Mouse (Mus musculus): ENCODE measurements at regions not wholly inside any gene's neighbourhood (a gene's known extent, or its start where the extent isn't known, plus 50 kb on each side); places are given as distances from the start of the nearest gene placed in this dataset.

- DNase-seq: peak; percentile 42 to 60
These were observed 232.1 kb upstream of the 4930535I16Rik start for GRCm38 (mm10) chr4:124149771-124150451.

DNA sequence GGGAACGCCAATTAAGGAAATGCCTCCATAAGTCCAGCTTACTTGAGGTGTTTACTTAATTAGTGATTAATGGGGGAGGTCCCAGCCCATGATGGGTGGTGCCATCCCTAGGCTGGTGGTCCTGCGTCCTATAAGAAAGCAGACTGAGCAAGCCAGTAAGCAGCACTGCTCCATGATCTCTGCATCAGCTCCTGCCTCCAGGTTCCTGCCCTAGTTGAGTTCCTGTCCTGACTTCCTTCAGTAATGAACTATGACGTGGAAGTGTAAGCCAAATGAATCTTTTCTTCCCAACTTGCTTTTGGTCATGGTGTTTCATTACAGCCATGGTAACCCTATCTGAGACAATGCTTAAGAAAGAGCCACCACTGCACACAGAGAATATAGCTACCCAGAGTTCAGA is 231.2 kb upstream of the 4930535I16Rik start:
- no peak for DNase-seq

GRCm38 (mm10) chr4:124147276-124147675 is 229.5 kb upstream of the 4930535I16Rik start:
- no peak for DNase-seq

DNA sequence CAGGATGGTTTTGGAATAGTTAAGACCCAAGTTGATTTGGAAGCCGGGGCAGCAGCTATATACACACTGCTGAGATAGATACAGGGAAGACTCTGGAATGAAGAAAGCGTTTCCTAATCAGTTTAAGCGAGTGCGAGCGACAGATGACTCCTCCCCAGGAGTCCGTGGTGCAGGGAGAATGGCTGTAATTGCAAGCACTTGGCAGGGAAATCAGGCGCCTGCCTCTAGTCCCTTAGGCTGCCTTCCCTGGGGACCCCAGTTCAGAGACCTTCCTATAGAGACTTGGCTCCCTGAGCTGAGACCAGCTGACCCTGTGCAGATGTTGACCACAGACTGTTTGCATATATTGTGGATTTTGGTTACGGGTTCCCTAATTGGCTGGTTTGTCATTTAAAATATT is 228.3 kb upstream of the 4930535I16Rik start:
- peak; percentile 74 to 85 for DNase-seq

- no peak for DNase-seq
These were observed 225.8 kb upstream of the 4930535I16Rik start for GRCm38 (mm10) chr4:124143630-124144029.

DNA sequence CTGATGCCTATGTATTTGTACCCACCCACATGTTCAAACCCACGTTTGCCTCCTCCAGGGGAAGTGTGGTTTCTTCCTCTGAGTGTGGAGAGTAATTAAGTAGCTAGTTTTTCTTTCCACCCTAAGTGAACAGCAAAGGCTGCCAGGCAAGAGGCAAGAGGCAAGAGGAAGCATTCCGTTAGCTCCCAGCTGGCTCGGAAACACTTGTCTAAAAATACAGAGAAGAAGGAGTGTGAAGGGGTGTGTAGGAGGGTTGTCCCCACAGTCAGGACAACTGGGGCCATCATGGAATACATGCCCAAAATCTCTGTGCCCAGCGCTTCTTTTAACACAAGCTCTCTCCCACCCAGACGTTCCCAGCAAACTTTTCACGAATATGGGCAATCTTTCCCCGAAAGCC is 225.4 kb upstream of the 4930535I16Rik start:
- DNase-seq: no peak

DNA sequence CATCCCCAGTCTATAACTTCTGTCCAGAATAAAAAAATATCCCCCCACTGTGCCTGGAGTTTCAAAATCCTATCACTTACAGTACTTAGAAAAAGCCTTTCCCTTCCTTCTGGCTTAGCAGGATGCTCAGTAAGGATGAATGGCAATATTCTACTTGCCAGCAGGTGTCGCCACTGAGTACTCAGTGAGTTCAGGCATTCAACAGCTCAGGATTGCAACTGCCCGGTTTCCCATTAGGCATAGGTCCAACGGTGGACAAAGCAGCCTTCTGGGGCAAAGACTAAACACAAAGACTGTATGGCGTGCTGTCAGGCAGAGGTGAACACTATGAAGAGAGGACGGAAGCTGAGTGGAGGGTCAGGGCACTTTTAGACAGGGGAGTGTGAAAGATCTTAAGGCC is 224.3 kb upstream of the 4930535I16Rik start:
- DNase-seq: peak; percentile 94 to 97

DNA sequence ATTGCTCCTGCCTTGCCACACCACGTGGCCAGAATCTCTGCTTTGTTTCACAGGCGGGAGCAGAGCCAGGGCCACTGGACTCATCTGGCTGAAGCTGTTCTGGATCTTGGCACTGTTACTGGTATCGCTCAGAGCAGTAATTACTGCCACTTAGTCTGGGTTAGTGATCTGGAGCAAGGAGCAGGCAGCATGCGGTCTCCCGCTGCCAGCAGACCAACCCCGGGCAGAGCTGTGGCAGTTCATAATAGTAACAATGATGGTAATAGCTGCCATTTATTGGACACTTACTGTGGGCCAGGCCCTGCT is 217.3 kb upstream of the 4930535I16Rik start:
- DNase-seq: peak; percentile 36 to 53

DNA sequence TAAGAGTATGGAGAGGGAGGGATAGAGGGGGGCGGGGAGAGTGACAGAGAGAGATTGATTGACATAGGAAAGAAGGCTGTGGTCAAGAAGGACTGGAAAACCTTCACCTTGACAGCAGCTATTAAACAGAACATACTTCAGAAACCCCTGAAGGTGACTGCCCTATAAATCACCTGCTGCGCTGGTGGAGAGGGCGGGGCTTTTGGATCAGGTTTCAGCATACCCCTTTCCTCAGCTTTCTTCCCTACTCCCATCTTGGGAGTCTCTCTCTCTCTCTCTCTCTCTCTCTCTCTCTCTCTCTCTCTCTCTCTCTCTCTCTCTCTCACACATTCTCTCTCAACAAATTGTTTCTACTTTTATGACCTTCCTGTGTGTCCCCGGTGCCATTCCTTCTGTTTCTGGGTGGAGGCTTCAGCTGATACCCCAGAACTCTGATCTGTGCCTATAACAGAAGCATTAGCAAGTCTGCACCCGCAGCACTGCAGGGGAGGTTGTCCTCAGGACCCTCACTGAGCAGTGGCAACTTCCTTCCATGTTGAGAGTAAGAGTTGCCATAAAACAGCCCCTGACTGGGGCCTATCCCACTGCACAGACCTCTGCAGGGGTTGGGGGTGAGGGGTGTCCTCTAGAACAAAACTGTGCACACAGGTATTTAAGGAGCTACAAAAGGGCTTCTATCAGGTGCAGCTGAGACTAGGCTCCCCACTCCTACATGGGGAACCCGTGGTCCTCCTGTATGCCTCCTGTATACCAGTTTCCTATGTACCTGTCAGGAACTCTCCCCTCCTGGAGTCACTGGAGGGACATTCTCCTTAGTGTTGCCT is 216.7 kb upstream of the 4930535I16Rik start:
- DNase-seq: no peak

DNA sequence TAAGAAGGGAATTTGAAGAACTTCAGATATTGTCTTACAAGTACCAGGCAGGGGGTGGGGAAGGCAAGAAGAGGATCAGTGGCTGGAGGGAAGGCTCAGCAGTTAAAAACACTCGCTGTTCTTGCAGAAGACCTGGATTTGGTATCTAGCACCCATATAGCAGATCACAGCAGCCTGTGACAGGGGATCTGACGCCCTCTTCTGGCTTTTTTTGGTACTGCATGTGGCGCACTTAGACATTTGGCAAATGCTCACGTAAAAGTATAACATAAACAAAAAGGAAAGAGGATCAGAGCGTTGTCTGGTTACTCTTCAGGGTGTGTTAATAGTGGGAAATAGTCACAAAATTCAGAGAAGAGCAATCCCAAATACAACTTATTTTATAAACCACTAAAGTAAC is 213.1 kb upstream of the 4930535I16Rik start:
- DNase-seq: no peak

DNA sequence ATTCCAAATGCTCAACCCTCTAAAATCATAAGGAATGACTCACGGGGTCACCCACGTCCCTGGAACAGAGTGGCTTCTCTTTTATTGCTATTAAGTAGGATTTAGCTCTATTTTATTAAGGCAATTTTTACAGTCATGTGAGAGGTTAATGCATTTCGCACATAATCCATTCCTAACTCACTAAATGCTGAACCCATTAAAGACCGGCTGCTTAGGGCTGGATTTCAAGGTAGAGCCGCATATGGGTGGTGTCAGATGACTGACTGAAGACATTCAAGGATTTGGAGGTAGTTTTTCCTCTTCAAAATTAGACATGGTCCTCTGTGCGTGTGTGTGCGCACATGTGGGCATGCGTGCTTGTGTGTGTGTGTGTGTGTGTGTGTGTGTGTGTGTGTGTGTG is 208.4 kb upstream of the 4930535I16Rik start:
- DNase-seq: no peak

DNA sequence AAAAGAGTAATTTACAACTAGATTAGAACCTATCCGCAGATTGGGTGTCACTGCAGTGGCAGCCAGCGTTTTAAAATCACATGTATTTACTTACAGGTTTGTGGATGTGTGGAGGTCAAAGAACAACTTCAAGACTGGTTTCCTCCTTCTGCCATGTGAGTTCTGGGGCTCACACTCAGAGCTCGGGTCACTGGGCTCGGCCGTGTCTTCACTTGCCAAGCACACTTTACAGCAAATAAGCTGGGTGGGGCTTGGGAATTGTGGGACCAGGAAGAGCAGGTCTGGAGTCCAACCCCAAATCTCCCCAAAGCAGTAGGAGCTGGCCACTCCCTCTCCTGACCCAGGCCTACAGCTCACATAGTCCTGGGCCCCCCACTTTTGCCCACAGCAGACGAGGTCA is 202.5 kb upstream of the 4930535I16Rik start:
- DNase-seq: no peak

- peak; percentile 57 to 60 for DNase-seq
These were observed 196.1 kb upstream of the 4930535I16Rik start for GRCm38 (mm10) chr4:124113856-124114345.

DNA sequence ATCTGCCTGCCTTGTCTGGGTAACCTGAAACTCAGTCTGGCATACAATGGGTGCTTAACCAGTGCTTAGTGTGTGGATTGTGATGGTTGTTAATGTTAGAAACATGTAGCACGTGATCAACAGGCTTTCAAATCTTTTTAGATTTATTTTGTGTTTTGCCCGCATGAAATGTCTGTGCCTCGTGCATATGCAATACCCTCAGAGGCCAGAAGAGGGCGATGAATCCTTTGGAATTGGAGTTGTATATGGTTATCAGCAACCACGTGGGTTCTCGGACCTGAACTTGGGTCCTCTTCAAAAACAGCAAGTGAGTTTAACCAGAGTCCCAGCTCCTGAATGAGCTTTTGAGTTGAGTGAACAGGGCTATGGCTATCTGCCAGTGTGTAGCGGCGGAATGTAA is 192.9 kb upstream of the 4930535I16Rik start:
- DNase-seq: peak; percentile 29 to 39

GRCm38 (mm10) chr4:124109371-124109770 is 191.5 kb upstream of the 4930535I16Rik start:
- DNase-seq: no peak

GRCm38 (mm10) chr4:124102684-124103083 is 184.9 kb upstream of the 4930535I16Rik start:
- DNase-seq: peak; percentile 25 to 28

GRCm38 (mm10) chr4:124086801-124087200 is 169.0 kb upstream of the 4930535I16Rik start:
- no peak for DNase-seq

- no peak for DNase-seq
These were observed 168.4 kb upstream of the 4930535I16Rik start for GRCm38 (mm10) chr4:124086254-124086653.

DNA sequence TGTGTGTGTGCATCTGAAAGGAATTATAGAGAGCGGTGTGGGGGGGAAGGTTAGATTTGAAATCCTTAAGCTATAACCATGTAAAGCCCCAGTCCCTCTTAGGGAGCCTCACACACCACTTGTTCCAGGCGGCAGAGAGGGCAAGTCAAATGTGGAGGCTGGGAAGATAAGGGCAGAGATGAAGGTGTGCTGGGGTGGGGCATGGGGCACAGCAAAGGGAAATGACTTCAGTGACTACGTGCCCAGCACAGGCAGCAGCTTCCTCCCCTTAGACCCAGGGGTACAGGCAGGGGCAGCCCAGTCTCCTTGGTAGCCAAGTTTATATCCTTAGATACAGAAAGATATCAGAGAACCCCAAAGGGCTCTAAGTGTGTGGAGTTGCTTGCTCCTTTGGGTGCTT is 161.8 kb upstream of the 4930535I16Rik start:
- DNase-seq: no peak

GRCm38 (mm10) chr4:124075551-124075950 is 157.7 kb upstream of the 4930535I16Rik start:
- no peak for DNase-seq

DNA sequence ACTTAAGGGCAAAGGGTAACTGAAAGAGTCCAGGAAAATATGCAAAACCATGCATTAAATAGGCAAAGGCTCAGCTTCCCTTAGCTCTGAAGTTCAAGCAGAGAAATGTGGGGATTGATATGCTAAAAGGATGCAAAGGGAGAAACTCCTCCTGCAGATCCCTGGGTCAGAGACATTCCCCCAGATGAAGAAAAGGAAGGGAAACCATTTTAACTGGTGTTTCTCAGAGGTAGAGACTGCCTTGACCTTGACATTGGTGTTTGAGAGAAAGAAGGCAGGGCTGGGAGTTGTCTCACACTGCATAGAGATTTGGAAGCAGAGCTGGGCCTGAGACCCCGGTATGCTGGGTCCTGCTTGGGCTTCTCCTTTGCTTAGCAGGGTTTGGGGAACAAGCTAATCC is 155.8 kb upstream of the 4930535I16Rik start:
- no peak for DNase-seq

GRCm38 (mm10) chr4:124064601-124065000 is 146.8 kb upstream of the 4930535I16Rik start:
- no peak for DNase-seq

DNA sequence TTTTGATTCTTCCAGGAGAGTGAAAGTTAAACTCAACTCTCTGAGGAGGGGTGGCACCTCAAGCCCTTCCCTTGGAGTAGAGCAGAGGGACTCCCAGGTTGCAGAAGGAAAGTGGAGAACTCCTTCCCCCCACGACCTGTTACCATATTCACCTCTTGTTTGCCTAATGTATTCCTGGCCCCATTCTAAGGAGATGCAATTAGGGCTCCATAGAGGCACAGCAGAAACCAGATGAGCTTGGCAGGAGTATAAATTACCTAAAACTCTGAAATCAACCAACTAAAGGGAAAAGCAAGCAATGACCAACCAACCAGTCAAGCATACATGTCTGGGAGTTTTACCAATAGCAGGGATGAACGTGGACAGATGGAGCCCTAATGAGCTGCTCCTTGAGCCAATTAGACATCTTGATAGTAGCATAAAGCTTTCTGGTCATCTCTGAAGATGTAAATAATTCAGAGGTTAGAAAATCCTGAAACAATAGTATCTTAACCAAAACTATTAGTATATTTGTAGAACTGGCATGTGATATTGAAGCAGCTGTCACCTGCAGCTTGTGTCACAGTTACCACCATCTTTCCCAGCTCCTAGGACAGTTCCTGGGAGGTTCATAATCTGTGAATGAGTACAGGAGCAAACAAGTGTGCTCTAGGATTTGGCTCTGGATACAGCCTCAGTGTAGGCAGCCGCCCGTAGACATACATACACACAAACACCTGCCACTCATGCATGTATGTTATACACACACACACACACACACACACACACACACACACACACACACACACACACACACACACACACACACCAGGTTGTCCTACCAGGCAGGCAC is 145.7 kb upstream of the 4930535I16Rik start:
- DNase-seq: peak; percentile 64 to 69

Data from cerebellum, postnatal 10 days (tissue).